Mouse (Mus musculus): ENCODE results near the gene Uqcr11. TPM values are rescaled to one million over a fixed set of nuclear protein-coding genes. Genes with fewer than 3 reads are reported as not detected.

Uqcr11 gene
- polyA plus RNA-seq, 1 experiment from 2014 or later: 593 TPM

DNA sequence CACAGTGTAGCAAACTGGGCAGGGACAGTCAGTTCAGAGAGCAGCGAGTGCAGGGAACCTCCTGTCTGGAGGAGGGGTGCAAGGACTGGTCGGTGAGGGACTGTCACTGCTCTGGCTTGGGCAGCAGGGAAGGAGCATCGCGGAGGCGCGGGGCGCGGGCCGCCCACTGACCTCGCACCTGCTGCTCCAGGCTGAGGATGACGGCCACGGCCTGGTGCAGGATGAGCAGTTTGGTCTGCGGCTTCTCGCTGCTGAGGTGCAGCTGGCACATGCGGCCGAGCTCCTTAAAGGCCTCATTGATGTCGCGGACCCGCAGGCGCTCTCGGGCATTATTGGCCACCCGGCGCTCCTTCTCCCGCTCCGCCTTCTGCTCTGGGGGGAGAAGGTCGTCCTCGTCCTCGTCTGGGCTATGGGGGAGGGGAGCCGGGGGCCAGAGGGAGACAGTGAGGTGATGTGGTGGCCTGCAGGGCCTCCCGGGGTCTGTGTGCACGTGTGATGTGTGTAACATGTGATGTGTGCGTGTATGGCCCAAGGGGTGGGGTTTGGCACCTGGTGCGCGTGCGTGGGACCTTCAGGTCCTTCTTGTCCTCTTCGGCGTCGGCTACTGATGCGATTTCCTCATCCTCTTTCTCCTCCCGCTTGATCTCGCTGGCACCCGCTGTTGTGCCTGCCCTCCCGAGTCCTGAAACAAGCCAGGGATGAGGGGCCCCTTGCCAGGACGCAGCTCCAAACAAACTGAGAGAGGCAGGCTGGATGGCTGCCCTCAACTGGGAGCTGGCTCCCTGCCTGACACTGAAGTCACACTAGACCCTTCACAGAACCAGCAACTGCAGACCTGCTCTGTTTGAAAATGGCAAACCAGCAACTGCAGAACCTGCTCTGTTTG, 6.3 kb upstream of the Uqcr11 start:
- H3K27ac ChIP-seq: peak overlapping the region; percentile 51; the same call in 1 of the 2 replicates
- ATAC-seq: peak; percentile 11; the same call in 1 of the 2 replicates
- H3K4me1 ChIP-seq: peaks cover 7% of the 10 kb centered on the region
- H3K4me3 ChIP-seq: no peak overlapping the region
- H3K9me3 ChIP-seq (replicated peaks): no peaks in the 10 kb centered on the region
- peaks cover 87% of the 10 kb centered on the region for H3K36me3 ChIP-seq (ENCODE audit: poor library complexity, severe bottlenecking)
- H3K27me3 ChIP-seq: no peaks in the 10 kb centered on the region
- 81% methylated on average over 44 of the region's 44 CpGs for WGBS
- H3K4me2 ChIP-seq: no peak overlapping the region
- H3K9ac ChIP-seq: 0 out of 2 replicates have a peak overlapping the region, but pooled peaks have one; percentile 18

DNA sequence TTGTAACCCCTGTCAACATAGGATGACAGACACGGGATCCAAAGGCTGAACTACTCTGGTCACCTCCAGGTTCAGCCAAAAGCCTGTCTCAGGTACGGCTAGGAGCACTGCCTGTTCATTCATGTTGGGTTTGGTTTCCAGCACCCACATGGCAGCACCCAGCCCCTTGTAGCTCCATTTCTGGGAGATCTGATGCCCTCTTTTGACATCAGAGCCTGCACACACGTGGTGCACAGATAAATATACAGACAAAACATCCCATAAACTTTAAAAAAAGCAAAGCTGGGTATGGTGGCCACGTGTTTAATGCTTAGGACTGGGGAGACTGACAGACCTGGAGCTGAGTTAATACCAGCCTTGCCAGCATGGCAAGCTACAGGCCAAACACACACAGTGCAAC, 1.3 kb upstream of the Uqcr11 start:
- Histone ChIP-seq H3K4me2 (peak overlapping the region; percentile 98; the same call in 1 of the 2 replicates), H3K27ac (no peak overlapping the region), H3K4me1 (peaks cover 29% of the 10 kb centered on the region), H3K36me3 (ENCODE audit: poor library complexity, severe bottlenecking) (peaks cover 52% of the 10 kb centered on the region), H3K4me3 (no peak overlapping the region), H3K9me3 (replicated peaks) (no peaks in the 10 kb centered on the region), H3K9ac (no peak overlapping the region), H3K27me3 (no peaks in the 10 kb centered on the region)
- WGBS: 52% methylated on average over 4 of the region's 4 CpGs
- ATAC-seq: no peak

DNA sequence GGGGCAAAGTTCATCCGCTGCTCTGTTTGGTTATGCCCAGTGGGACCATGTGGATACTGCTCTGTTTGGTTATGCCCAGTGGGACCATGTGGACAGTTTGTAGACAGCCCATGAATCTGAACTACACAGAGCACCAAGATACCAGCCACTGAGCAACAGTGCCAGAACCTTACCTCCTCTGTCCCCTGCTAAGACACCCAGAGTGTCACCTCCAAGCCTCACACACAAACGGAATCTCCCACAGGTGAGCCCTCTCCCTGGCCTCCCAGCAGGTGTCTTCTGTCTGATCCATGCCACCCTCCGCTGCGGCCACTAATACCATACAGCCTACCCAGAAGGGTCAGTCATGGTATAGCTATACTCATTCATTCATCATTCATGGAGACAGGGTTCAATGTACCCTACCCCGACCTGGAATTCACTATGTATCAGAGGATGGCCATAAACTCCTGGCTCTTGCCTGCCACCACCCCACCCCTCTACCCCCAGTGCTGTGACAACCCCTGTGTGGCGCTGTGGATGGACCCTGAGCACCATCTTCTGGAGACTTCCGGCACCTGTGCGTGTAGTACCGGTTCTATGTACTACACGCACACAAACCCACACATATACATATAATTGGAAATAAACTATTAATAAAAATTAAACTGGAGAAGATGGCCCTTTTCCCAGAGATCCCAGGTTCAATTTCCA, 1.0 kb downstream of the Uqcr11 start:
- H3K4me2 ChIP-seq: peak overlapping the region; percentile 98
- peak overlapping the region; percentile 90 for H3K4me3 ChIP-seq
- no peak for ATAC-seq
- H3K9me3 ChIP-seq (replicated peaks): no peaks in the 10 kb centered on the region
- H3K9ac ChIP-seq: peak overlapping the region; percentile 89
- H3K27ac ChIP-seq: no peak overlapping the region
- 58% methylated on average over 10 of the region's 10 CpGs for WGBS
- peaks cover 49% of the 10 kb centered on the region for H3K36me3 ChIP-seq (ENCODE audit: poor library complexity, severe bottlenecking)
- H3K27me3 ChIP-seq: no peaks in the 10 kb centered on the region
- H3K4me1 ChIP-seq: peaks cover 30% of the 10 kb centered on the region

DNA sequence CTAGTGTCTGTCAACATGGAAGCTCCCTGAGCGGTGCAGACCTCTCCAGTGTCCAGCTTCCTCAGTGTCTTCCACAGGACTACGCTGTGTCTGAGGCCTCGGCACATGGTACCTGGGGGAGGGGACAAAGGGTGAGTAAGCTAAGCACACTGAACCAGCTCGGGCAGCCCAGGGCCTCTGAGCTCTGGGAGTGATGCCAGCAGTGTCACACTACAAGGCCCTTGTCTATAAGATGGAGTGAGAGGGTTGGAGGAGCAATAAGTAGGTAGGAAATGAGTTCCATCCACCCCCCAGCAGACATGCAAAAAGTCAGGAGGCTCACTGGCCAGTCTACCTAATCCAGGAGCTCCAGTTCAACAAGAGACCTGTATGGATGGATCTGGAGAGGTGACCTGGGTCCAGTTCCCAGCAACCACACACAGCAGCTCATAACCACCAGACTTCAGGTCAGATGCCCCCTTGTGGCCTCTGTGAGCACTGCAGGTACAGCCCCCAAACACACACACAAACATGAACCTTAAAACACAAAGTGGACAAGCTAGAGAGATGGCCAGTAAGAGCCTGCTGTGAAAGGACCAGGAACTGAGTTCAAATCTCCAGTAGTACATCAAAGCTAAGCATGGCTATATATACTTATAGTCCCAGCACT, 3.5 kb downstream of the Uqcr11 start:
- no peak for ATAC-seq
- Histone ChIP-seq H3K4me3 (no peak overlapping the region), H3K27ac (no peak overlapping the region), H3K36me3 (ENCODE audit: poor library complexity, severe bottlenecking) (peaks cover 35% of the 10 kb centered on the region), H3K4me1 (peaks cover 37% of the 10 kb centered on the region), H3K4me2 (no peak overlapping the region), H3K9me3 (replicated peaks) (no peaks in the 10 kb centered on the region), H3K27me3 (no peaks in the 10 kb centered on the region), H3K9ac (no peak overlapping the region)
- WGBS: 95% methylated on average over 4 of the region's 4 CpGs

DNA sequence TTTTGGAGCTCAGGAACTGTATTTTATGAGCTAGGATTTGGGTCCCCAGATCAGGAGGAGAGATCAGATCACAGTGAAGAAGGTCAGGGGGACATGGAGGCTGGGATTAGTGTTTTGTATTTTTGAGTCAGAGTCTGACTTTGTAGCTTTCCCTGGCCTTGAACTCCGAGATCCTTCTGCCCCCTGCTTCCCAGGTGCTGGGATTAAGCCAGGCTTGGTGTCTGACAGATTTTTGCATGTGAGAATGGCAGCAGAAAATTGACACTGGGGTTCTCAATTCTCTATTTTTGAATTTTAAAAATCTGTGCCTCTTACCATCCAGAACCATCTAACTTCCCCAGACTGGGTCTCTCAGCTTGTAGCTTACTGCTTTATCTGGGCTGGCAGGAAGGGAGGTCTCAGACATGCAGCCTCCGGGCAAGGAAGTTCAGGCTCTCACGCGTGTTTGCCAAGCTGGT, 5.9 kb downstream of the Uqcr11 start:
- Histone ChIP-seq H3K27me3 (no peaks in the 10 kb centered on the region), H3K36me3 (ENCODE audit: poor library complexity, severe bottlenecking) (peaks cover 47% of the 10 kb centered on the region), H3K9me3 (replicated peaks) (no peaks in the 10 kb centered on the region), H3K4me2 (peak overlapping the region; percentile 69), H3K9ac (peak overlapping the region; percentile 64), H3K27ac (peak overlapping the region; percentile 99; the same call in 1 of the 2 replicates), H3K4me1 (peaks cover 44% of the 10 kb centered on the region), H3K4me3 (peak overlapping the region; percentile 69; the same call in 1 of the 2 replicates)
- WGBS: 87% methylated on average over 4 of the region's 4 CpGs
- no peak for ATAC-seq

DNA sequence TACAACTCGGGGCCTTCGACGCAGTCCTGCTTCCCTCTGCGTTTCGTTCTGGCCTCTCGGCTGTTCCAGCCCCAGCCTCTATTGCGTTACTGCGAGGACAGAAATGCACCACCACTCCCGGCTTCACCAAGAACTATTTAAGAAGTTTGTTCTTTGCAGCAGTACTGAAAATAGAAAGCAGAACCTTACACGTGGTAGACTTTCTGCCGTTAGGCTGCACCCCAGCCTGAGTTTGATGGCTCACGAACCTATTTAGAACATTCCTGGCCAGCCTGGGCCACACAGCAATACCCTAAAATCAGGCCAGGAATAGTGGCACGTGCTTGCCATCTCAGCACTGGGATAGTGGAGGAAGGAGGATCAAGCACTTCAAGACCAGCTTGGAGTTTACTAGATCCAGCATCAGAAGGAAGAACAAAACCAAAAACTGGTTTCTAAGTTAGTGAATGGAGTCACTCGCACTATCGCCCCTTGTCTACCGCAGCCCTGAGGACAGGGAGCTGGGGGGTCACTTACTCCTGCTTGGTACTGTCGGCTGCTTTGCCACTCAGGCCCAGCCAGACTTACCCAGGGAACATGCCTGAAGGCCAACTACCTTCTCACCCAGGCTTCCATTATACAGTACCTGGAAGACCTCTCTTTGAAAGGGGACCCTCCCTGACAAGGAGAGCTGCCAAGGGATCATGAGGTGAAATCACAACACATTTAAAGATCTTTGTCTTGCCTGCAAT, 6.5 kb downstream of the Uqcr11 start:
- Histone ChIP-seq H3K9ac (peak overlapping the region; percentile 64), H3K4me2 (peak overlapping the region; percentile 69), H3K4me3 (peak overlapping the region; percentile 69), H3K27ac (peak overlapping the region; percentile 99), H3K9me3 (replicated peaks) (no peaks in the 10 kb centered on the region), H3K36me3 (ENCODE audit: poor library complexity, severe bottlenecking) (peaks cover 53% of the 10 kb centered on the region), H3K4me1 (peaks cover 38% of the 10 kb centered on the region), H3K27me3 (no peaks in the 10 kb centered on the region)
- no peak for ATAC-seq
- 15% methylated on average over 17 of the region's 17 CpGs for WGBS

DNA sequence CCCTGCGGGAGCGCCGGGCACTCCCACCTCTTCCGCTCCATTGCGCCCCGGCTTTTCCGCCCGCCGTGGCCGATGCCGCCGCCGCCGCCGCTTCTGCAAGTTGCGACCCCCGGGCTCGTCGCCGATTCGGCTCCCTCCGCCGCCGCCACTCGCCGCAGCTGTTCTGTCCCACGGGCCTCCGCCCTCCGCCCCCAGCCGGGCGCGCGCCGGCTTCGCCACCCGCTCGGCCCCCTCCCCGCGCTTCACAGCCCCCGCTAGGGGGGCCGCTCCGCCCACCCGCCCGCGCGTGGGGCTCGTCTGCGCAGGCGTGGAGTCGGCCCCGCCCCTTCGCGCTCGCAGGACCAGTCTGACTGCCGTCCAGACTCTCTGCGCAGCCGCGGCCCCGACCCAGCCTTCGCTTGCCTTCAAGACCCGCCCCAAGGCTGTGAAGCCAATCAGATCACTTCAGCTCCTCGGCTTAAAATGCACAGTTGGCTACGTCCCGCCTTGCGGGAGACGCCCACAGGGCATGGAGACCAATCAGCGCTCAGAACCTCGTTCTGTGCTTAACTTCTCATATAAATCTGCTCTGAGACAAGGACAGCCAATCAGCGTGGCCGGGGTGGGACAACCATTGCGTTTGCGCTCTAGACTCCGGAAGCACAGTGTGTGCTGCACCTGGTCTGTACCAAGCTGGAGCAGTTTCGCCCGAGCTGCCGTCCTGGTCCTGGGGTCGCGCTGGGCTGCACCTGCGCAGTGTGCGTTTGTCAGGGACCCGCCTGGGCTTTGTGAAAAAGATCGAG, 7.2 kb downstream of the Uqcr11 start, which contains the start of gene Mbd3:
Gene Mbd3, minus strand, starts transcription at position 360 of the 782 bp plus-strand sequence.
- Histone ChIP-seq H3K27ac (peak within 1 kb of the TSS; percentile 99), H3K4me1 (peaks cover 32% of the 10 kb centered on the region), H3K36me3 (ENCODE audit: poor library complexity, severe bottlenecking) (peaks cover 59% of the 10 kb centered on the region), H3K9me3 (replicated peaks) (no peaks in the 10 kb centered on the region), H3K9ac (peak within 1 kb of the TSS; percentile 94), H3K27me3 (no peaks in the 10 kb centered on the region), H3K4me3 (peak within 1 kb of the TSS; percentile 69), H3K4me2 (peak within 1 kb of the TSS; percentile 92)
- WGBS: under 1% methylated on average over 75 of the region's 82 CpGs
- ATAC-seq: peak; percentile 97

DNA sequence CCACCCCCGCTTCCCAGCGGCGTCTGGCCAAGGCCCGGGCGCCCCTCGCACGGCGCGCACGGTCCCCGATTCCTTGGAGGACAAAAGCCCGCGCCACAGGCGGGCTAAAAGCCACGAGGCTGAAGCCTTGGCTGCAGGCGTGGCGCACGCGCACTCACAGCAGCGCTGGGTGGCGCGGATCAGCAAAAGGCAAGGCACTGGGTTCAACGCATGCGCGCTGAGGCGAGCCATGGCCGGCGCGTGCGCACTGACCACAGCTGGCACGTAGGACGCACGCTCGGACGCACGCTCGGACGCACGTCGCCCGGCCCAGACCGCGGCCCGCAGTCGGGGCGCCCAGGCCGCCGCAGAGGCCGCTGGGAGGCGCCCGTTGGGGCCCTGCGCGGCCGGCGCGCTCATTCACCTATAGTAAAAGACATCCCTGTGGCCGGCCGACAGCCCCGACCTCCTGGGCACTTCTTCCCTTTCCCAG, 7.9 kb downstream of the Uqcr11 start:
- Histone ChIP-seq H3K4me1 (peaks cover 32% of the 10 kb centered on the region), H3K27me3 (no peaks in the 10 kb centered on the region), H3K9ac (peak overlapping the region; percentile 94), H3K27ac (peak overlapping the region; percentile 99), H3K4me3 (peak overlapping the region; percentile 69), H3K4me2 (peak overlapping the region; percentile 92), H3K36me3 (ENCODE audit: poor library complexity, severe bottlenecking) (peaks cover 59% of the 10 kb centered on the region), H3K9me3 (replicated peaks) (no peaks in the 10 kb centered on the region)
- peak; percentile 73 for ATAC-seq
- WGBS: under 1% methylated on average over 59 of the region's 59 CpGs

DNA sequence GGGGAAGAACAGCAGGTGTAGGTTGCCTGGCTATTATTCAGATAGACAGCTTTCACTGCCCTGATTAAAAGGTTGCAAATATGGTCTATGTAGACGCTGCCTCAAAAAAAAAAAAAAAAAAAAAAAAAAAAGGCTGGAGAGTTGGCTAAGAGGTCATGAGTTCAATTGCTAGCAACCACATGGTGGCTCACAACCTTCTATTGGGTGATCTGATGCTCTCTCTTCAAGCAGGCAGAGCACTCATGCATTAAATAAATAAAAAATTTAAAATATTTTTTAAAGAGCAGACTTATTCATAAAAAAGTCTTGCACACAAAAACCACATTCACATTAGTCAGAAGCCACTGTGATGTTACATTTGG, 8.5 kb downstream of the Uqcr11 start:
- Histone ChIP-seq H3K9me3 (replicated peaks) (no peaks in the 10 kb centered on the region), H3K4me3 (peak overlapping the region; percentile 69), H3K27ac (peak overlapping the region; percentile 99), H3K27me3 (no peaks in the 10 kb centered on the region), H3K4me1 (peaks cover 32% of the 10 kb centered on the region), H3K4me2 (peak overlapping the region; percentile 92), H3K9ac (peak overlapping the region; percentile 94), H3K36me3 (ENCODE audit: poor library complexity, severe bottlenecking) (peaks cover 59% of the 10 kb centered on the region)
- 0% methylated on average over 1 of the region's 1 CpGs for WGBS
- ATAC-seq: no peak

DNA sequence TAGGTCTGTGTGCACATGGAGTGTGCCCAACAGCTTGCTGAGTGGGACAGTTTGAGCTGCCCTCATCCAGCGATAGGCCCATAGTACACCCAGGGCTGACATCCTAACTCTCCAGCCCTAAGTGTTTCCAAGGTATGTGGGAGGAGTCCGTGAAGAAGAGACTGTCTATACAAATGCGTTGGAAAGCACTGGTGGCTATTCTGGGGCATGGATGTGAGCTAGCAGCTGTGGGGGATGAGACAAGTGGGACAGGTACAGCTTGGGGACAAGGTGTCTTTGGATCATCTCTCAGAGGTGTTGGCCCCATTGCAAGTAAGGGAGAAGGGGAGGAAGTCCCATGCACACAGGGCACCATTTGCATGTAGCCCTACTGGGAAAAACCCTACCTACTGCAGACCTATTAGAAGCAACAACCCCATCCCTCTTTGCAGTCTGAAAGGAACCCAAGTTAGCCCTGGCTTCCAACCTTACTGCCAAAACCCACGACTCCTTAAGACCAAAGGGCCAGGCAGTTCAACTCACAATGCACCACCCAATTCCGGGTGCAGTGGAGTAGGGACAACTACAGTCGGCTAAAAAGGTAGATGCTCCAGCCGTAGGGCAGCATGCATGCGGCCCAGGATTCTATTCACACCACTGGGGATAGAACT, 9.0 kb downstream of the Uqcr11 start:
- peak overlapping the region; percentile 92 for H3K4me2 ChIP-seq
- H3K4me1 ChIP-seq: peaks cover 32% of the 10 kb centered on the region
- H3K9ac ChIP-seq: peak overlapping the region; percentile 94
- ATAC-seq: no peak
- H3K27ac ChIP-seq: peak overlapping the region; percentile 99
- H3K36me3 ChIP-seq (ENCODE audit: poor library complexity, severe bottlenecking): peaks cover 59% of the 10 kb centered on the region
- H3K4me3 ChIP-seq: peak overlapping the region; percentile 69
- no peaks in the 10 kb centered on the region for H3K27me3 ChIP-seq
- no peaks in the 10 kb centered on the region for H3K9me3 ChIP-seq (replicated peaks)
- 41% methylated on average over 8 of the region's 8 CpGs for WGBS

All from forebrain, embryonic 13.5 days (tissue).